Mouse (Mus musculus) adrenal gland, postnatal 10 days (tissue): ENCODE measurements at regions not wholly inside any gene's neighbourhood (a gene's known extent, or its start where the extent isn't known, plus 50 kb on each side); places are given as distances from the start of the nearest gene placed in this dataset.

ENCODE experiments used
- DNase-seq: peaks from one replicate; pipeline ENCODE4 v3.0.0; 2021; ENCODE audit warnings: mixed read lengths

- DNase-seq, result peak; percentile 78
Observed at GRCm38 (mm10) chrX:6261469-6261868, 59.1 kb downstream of the Bmp15 start.

- DNase-seq, result peak; percentile 5
Observed at GRCm38 (mm10) chrX:6258523-6258922, 62.0 kb downstream of the Bmp15 start.

GRCm38 (mm10) chrX:6254058-6254457, 66.5 kb downstream of the Bmp15 start:
- peak; percentile 6 for DNase-seq

- no peak for DNase-seq
Observed at GRCm38 (mm10) chrX:6252873-6253272, 67.6 kb downstream of the Bmp15 start.
